Mouse (Mus musculus): ENCODE measurements around the gene Zeb2.

- TF ChIP-seq CTCF (IDR thresholded peaks at IDR 0.05; ENCODE audit: insufficient read depth, low read depth, low read length): no peak
- no peak for TF ChIP-seq POLR2A (IDR thresholded peaks at IDR 0.05; ENCODE audit: insufficient read depth, low read depth, low read length)
Measured at GRCm38 (mm10) chr2:45059010-45059409, 58.2 kb downstream of the Zeb2 start.

Data from olfactory bulb, adult 2 months (tissue).